Mouse (Mus musculus): ENCODE measurements around the gene Dhcr7. TPM values are rescaled to one million over a fixed set of nuclear protein-coding genes. Genes with fewer than 3 reads are reported as not detected.

Gene Dhcr7
- total RNA-seq, 1 experiment from 2014 or later = 10.1 TPM

GRCm38 (mm10) chr7:143830399-143830798, 7.5 kb downstream of the Dhcr7 start:
- no peak for ATAC-seq (ENCODE audit: extremely low read depth, insufficient number of reproducible peaks, low FRiP score, poor library complexity, severe bottlenecking)

DNA sequence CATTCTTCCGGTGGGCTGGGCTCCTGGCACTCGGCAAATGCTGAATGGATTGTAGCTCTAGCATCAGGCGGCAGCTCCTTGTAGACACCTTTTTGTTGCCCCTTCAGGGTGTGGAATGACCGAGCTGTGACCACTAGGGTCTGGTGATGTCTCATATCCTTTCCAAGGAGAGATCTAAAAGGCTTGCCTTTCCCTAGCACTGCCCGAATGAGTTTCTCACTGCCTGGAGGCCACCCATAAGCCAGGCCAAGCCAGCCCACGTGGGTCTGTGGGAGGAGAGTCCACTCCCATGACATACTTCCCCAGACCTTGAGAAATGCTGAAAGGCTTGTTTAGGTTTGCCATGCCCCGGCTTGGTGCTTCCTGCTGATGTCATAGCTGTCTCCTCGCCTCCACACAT, 9.3 kb downstream of the Dhcr7 start:
- no peak for ATAC-seq (ENCODE audit: extremely low read depth, insufficient number of reproducible peaks, low FRiP score, poor library complexity, severe bottlenecking)

DNA sequence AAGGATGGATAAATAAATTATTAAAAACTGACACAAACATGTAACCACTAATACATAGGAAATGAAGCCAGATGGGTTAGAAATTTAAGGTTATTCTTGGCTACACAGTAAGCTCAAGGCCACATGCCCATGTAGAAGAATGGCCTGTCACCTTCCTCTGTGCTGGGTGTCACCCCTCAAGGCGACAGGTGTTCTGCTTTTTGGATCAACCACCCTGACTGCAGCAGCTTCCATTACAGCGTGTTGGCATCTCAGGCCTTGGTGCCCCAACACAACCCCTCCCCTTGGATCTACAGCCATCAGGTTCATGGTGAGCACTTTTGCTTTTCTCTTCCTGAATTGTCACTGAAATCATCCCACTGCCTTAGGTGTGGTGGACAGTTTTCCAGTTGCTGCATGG, 9.7 kb downstream of the Dhcr7 start:
- ATAC-seq (ENCODE audit: extremely low read depth, insufficient number of reproducible peaks, low FRiP score, poor library complexity, severe bottlenecking) = no peak

DNA sequence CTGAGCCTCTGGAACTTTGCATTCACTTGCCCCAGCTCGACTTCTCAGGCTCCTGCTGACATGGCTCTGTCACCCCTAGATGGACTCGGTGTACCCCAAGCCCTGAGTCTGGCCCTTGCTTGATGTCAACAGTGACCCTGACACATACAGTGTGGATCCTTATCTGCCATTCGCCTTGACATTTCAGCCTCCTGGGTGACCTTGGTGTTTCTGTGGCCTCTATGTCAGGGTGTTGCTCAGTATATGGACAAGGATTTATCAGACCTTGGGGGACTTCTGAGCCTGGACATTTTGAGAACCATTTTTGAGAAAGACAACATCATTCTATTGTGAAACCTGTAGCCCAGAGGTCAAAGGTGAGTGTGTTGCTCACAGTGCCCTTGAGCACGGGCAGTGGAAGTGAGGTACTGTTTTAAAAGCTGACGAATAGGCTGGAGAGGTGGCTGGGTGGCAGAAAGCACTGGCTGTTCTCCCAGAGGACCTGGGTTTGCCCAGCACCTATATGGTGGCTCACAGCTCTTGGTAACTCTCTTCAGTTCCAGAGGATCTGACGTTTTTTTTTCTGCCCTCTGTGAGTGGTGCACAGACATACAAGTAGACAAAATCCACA, 10.7 kb downstream of the Dhcr7 start:
- ATAC-seq (ENCODE audit: extremely low read depth, insufficient number of reproducible peaks, low FRiP score, poor library complexity, severe bottlenecking) = no peak

DNA sequence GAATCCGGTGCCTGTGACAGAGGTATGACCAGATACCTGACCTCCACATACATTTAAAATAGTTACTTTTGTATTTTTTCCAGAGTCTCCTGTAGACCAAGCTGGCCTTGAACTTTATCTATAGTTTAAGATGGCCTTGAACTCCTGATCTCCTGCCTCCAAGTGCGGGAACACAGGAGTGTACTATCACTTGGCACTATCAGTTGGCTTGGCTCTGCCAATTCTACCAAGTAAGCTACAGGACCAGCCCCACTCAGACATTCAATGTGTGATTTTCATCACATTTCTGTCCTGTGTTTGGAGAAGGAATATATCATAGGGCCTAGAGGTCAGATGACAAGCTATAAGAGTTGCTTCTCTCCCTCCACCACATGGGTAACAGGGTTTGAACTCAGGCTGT, 11.4 kb downstream of the Dhcr7 start:
- ATAC-seq (ENCODE audit: extremely low read depth, insufficient number of reproducible peaks, low FRiP score, poor library complexity, severe bottlenecking) = no peak

GRCm38 (mm10) chr7:143834972-143835371, 12.0 kb downstream of the Dhcr7 start:
- ATAC-seq (ENCODE audit: extremely low read depth, insufficient number of reproducible peaks, low FRiP score, poor library complexity, severe bottlenecking) = no peak

DNA sequence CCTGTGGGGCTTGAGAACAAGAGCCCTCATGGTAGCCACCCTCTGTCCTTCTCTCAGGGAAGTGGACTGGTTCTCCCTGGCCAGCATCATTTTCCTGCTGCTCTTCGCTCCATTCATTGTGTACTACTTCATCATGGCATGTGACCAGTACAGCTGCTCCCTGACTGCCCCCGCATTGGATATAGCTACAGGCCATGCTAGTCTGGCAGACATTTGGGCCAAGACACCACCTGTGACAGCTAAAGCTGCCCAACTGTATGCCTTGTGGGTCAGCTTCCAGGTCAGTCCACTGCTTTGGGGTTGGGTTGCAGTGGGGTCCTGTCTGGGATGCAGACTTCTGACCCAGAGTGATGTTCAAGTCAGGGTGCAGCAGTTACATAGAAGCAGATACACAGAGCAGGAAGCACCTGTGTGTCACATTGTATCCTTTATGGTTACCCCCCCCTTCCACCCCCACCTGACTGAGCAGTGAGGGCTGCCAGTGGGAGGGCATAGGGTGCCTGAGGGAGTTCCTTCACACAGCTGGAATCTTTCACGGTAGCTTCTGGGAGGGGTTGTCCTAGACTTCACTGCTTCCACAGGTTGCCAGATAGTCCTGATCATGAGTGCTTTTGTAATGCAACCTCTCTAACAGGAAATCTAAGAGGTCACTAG, 14.9 kb downstream of the Dhcr7 start:
- ATAC-seq (ENCODE audit: extremely low read depth, insufficient number of reproducible peaks, low FRiP score, poor library complexity, severe bottlenecking) = no peak

- no peak for ATAC-seq (ENCODE audit: extremely low read depth, insufficient number of reproducible peaks, low FRiP score, poor library complexity, severe bottlenecking)
Observed at GRCm38 (mm10) chr7:143840121-143840520, 17.2 kb downstream of the Dhcr7 start.

- ATAC-seq (ENCODE audit: extremely low read depth, insufficient number of reproducible peaks, low FRiP score, poor library complexity, severe bottlenecking) = no peak
Observed at GRCm38 (mm10) chr7:143841301-143841700, 18.4 kb downstream of the Dhcr7 start.

DNA sequence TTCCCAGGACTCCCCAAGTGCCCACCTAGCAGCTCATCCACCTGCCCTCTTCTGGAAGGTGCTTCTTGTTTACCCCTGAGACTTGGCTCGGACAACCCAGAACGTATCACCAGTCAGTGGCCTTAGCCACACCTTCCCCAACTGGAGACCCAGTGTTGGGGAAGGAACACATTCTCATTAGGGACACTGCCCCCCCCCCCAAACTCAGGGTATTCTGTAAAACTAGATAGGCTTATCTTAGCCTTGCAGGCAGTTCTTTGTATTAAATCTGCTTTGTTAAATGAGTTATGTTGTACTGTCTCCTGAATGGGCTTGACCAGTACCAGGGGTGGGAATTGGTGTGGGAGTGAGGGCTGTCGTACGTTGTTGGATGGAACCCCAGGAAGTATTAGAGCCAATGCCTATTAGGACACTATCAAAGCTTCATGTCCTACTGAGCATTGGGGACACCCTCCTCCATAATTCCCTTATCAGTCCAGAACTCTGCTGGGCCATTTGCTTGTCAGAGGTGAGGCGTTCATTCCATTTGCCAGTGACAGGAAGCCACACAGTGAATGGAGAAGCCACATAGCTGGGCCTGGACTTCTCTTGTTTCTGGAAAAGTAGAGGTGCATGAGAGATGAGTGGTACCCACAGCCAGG, 25.3 kb downstream of the Dhcr7 start:
- no peak for ATAC-seq (ENCODE audit: extremely low read depth, insufficient number of reproducible peaks, low FRiP score, poor library complexity, severe bottlenecking)

GRCm38 (mm10) chr7:143848768-143849482, 26.0 kb downstream of the Dhcr7 start:
- no peak for ATAC-seq (ENCODE audit: extremely low read depth, insufficient number of reproducible peaks, low FRiP score, poor library complexity, severe bottlenecking)

DNA sequence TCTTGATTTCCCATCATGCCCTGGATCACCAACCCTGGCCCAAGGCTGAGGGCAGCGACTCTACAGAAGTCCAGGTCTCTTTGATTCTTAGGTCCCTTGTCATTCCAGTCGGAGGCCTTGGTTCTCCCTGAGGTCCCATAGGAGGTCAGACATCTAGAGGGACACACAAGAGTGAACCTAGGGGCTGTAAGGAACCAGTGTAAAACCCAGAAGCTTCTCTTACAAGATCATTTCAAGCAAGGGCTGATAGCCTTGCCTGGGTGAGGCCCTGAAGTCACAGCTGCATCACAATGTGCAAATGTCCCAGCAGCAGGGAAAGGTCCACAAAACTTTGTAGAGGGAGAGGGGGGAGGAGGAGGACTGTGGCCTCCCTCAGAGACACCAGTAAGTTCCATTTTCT, 43.6 kb downstream of the Dhcr7 start, which contains the start of gene Gm498:
TSS of gene Gm498 (plus strand) at position 301 of the 400 bp plus-strand sequence.
- no peak for ATAC-seq (ENCODE audit: extremely low read depth, insufficient number of reproducible peaks, low FRiP score, poor library complexity, severe bottlenecking)

GRCm38 (mm10) chr7:143868874-143869273, 45.9 kb downstream of the Dhcr7 start:
- no peak for ATAC-seq (ENCODE audit: extremely low read depth, insufficient number of reproducible peaks, low FRiP score, poor library complexity, severe bottlenecking)

DNA sequence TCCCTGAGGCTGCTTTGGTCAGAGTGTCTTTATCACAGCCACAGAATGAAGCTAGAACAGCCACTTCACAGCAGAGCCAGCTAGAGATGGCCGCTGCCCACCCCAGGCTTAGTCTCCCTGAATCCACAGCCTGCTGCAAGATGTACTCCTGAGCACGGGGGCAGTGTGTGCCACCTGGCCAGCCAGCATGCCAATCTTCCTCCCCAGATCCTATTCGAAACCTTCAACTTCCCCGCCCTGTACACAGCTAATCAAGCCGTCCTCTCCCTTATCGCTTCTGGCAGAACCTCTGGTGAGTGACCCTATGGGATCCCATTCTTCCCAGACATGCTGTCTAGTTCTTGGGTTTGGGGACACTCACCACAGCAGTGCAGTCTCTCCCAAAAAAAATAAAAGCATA, 60.8 kb downstream of the Dhcr7 start:
- no peak for ATAC-seq (ENCODE audit: extremely low read depth, insufficient number of reproducible peaks, low FRiP score, poor library complexity, severe bottlenecking)

GRCm38 (mm10) chr7:143891146-143891545, 68.2 kb downstream of the Dhcr7 start:
- no peak for ATAC-seq (ENCODE audit: extremely low read depth, insufficient number of reproducible peaks, low FRiP score, poor library complexity, severe bottlenecking)

GRCm38 (mm10) chr7:143892361-143892760, 69.4 kb downstream of the Dhcr7 start:
- ATAC-seq (ENCODE audit: extremely low read depth, insufficient number of reproducible peaks, low FRiP score, poor library complexity, severe bottlenecking) = no peak

Measured in neutrophil, adult 5-6 weeks (primary cell).